Mouse (Mus musculus) NIH3T3 (cell line): ENCODE results near the gene Gk2.

Experiments used
- DNase-seq: peaks from one replicate; pipeline ENCODE4 v3.0.0-alpha.2; 2012; ENCODE audit warnings: low read depth

Gene Gk2

DNA sequence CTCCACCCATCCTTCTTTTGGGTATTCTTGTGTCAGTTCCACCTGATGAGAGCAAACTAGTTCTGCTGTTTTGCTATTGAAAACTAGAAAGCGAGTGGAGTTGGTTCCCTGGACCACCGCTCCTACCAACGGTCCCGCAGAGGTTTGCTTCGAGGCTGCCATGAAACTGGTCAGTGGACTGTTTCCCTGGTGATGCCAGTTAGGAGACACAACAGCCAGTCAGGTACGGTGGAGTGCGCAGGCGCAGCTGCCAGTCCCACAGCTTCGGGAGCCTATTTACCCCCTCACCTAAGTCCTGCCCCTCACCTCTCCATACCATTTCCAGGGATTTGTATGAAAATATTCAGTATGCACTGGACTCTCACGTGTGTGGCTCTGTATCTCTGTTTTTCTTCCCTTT, at the start of gene Gk2:
Gk2 (minus strand) TSS at position 206 of the 400 bp plus-strand sequence.
- DNase-seq = no peak

DNA sequence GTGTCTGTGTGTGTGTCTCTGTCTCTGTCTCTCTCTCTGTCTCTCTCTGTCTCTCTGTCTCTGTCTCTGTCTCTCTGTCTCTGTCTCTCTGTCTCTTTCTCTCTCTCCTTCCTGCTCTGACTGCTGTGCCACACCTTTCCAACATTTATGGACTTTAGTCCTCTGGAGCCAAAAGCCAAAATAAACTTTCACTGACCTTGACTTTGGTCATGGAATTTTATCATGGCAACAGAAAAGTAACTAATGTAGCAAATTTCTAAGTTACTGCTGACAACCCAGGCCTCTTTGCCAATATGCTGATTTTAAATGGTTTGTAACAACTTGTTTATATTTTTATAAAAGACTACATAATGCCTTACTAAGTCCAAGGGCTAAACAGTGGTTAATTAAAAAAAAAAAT, 41.2 kb upstream of the Gk2 start:
- no peak for DNase-seq

DNA sequence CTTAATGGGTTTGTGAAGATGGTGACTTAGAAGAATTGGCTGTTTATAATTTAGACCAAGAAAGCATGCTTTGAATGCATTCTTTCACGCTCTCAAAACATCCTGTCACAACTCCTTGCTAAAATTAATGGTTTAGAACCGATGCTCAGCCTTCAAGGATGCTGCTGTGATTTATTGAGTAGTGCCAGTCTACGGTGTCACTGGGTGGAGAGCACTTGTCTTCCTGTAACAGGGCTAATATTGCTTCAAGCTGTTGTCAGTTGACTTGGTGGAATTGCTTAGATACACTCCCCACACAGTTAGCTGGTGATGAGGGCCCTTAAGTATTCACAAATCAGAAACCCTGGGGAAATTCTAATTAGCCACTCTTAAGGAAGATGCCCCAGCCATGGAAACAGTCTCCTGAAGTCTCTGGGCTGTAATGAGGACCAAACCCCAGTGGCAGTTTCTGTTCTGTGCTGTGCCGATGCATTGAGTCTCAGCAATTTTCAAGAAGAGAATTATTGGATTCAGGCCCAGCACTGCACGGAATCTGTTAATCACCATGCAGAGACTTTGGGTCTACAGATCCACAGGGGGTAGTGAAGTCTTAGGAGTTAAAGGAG, 38.8 kb upstream of the Gk2 start:
- no peak for DNase-seq

DNA sequence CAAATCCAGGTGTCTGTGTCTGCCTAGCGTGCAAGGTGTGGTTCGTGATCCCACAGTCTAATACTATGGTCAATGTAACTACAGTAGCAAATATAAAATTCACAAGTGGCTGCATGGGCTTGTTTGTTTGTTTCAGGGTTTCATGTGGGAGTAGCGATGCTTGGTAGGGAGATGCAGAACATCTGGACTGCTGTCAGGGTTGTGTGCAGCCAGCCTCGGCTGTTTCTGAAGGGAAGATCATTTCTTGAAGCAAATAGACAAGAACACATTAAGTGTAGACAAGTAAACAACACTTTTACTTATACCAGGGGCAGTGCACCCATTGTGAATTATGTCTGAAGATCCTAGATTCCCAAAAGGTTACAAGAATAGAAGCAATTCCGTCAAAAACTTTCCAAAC, 36.6 kb upstream of the Gk2 start:
- DNase-seq = no peak

DNA sequence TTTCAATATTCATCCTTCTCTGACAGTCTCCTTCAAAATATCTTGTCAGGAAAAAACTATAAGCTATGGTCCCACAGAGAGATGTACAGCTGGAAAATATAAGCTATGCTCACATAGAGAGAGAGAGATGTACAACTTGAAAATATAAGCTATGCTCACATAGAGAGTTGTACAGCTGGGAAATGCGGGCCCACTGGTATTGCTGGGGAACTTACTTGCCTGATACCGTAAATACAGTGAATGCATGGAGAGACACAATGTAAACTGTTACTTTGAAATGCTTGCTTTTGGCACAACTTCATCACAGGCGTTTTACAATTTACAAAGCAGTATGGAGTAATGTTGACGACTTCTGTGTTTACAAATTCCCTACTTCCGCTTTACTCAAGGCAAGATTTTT, 29.3 kb upstream of the Gk2 start:
- DNase-seq = no peak

DNA sequence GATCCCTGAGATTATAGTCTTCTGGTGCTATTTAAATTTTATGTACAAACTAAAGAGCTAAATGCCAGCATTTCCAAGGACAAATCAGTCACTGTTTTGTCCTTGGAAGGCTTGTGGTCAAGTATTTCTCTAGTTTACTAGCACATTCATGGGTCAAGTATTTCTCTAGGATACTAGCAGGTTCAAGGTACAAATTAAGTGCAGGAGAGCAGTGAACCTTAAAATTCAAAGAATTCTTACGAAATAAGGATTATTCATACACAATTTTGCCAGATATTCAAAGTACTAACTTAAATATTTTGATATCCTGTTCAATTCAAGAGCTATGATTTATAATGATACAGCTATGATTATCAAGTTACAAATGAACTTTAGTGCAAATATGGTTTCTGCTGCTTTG, 23.2 kb upstream of the Gk2 start:
- DNase-seq = no peak

DNA sequence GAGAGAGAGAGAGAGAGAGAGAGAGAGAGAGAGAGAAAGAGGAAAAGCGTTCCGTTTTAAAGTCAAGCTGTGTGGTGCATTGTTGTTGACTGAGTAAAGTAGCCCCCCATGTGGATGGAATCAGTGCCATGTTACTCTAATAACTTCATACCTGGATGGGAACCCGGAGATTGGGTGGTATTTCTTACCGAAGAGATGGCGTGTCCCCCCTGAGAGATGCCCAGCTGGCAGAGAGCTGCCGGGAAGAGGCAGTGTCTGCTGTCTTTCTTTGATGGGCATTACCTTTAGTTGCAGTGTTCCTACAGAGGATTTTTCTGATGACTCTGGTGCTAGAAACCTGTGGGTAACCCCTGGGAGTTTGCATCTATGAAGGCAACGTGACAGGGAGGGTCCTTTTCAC, 10.4 kb upstream of the Gk2 start:
- no peak for DNase-seq

DNA sequence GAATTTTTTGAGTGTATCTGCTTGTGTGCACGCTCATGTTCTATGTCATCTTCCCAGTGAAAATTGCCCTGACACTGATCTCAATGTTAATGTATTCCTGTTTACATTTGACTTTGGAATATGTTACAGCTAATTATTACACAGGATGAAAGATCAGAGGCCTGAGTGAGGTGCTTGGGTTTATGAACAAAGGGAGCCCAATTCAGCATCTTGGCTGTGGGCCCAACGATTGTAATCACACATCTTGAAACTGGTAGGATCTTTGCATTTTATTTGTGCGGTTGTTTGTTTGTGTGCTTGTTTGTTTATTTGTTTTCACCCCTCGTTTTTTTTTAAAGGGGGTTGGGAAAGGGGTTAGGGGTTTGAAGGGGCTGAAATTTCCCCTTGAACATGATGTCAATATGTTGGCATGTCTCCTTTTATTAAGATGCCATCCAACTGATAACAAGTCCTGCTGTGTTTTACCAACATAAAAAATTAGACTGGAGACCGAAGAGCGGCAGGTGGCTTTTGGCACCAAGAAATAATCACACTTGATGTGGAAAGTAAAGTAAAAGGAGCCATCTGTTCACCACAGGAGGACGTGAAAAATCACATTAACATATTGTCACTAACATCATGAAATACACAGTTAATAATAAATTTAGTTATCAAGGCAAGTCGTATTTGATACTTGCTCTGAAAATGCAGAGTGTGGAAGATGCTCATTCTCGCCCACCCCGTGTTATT, 9.8 kb upstream of the Gk2 start:
- no peak for DNase-seq

DNA sequence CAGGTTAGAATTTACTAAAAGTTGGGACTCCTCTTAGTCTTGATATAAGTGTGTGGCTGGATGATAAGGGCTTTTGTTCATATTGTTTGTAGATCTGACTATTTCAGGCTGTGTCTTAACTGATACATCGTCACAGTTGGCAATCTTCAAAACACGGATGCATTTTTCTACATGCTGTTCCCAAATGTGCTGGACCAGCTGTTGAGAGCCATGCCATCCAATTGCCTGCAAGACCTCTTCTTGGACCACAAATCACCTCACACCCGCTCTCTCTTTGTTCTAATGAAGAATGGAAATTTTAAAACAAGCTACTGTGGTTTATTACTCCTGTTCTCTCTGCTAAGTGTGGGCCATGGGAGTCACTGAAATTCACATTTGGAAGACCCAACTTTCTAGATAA, 9.1 kb upstream of the Gk2 start:
- no peak for DNase-seq

DNA sequence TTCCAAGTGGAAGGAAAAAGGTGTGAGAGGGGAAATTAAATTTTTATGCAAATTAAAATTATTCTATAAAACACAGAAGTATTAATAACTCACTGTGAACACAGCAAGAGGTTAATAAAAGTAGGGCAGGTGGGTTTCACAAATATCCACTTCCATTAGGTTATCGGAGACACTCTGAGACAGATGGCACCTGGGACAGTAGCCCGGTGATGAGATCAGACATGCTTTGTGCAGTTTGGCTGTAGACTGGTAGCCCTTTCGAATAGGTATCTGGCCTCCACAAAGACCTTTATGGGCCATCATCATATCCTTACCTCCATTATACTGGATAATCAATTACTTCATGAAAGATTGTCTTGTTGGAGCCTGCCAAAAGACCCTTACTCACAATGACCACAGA, 6.0 kb upstream of the Gk2 start:
- no peak for DNase-seq

DNA sequence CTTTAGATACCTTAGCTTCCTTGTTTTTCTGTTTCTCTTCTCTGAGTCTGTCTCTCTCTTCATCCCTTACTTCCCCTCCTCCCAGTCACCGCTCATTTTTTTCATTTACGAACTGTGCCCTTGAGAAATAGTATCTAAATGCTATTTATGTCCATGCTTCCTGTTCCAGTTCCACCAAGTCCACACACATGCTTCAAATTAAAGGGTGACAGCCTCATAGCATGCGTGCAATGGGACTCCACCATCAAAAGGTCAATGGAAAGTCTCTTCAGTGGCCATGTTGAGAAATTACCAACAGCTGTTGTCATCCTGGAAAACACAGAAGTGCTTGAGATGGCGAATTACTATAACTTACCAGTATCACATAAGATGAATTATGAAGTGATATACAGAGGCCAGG, 5.4 kb downstream of the Gk2 start:
- DNase-seq = no peak

DNA sequence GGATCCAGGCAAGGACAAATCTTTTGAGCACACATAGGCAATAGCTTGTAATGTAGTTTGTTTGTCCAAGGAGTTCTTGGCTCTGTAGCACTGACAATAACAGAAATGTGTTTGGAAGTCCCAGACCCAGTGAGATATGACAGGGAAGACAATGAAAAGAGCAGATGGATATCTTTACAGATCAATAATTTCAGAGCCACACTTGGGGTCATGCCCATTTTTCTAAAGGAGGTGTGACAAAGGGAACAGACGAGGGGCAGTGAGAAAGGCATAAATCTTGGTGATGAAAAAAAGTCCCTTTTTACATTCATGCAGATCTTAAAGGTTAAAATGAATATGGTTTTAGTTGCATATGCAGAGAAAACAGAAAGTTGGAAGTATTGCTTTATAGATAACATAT, 12.6 kb downstream of the Gk2 start:
- no peak for DNase-seq

DNA sequence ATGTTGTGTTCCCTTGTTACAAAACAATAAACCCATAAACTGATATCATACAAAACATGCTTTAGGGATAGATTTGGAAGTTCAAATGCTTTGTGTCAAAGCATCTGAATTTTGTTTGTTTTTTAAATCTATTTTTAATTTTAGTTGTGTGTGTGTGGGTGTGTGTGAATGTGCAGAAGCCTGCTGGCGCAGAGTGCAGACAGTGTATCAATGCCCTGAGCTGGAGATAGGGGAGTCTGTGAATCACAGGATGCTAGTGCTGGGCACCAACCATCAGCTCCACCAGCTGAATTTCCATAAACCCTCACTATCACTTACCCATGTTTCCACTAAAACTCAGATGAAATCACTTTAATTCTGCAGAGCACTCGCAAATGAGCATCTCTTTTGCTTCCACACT, 24.3 kb downstream of the Gk2 start:
- no peak for DNase-seq

DNA sequence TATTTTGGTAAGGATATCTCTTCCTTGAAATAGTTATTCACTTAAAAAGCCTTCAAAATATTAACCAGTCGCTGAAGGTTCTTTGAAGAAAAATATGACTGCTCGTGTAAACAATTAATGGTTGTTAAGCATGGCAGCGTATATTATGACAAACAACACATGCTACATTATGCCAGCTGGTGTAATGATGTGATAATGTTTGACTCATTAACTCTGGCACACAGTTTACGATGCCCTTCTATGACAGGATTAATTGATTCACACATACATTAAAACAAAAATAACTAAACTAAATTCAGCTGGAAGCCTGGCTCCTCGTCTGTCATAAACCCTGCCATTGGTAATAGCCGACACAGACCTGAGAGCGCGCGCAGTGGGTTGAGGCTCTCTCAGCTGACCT, 26.8 kb downstream of the Gk2 start:
- no peak for DNase-seq

DNA sequence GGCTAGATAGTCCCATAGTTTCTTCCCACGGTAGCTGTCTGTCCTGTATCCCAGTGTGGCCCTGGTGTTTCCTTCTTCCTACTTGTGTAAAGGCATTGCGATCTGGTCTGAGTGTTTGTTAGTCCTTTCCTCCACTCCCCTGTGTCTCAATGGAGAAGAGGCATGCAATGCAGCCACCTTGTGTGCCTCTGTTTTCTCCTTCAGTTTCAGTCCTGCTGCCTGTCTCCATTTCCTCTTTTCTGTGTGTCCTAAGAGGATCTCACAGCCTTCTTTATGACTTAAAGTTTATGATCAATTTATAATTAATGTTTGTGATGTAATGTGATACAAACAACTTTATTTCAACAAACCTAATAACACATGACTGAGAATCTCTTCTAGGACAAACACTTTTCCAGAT, 35.2 kb downstream of the Gk2 start:
- no peak for DNase-seq

DNA sequence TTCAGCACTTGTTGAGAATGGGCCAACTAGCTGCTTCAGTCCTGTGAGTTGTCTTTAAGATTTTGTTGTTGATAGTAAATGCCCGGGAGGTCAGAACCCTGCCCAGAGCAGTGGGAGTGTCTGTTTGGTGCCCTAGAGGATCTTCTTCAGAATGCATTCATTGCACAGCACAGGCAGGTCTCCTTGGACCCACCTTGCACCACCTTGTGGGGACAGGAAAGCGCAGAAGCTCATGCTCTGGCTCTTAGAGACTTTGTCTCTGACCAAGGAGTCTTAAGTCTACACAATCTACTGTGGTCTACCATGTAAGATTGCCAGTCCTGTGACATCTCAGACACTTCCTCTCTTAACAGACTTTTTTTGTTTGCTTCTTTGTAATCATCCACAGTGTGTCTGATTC, 39.6 kb downstream of the Gk2 start:
- DNase-seq = no peak

DNA sequence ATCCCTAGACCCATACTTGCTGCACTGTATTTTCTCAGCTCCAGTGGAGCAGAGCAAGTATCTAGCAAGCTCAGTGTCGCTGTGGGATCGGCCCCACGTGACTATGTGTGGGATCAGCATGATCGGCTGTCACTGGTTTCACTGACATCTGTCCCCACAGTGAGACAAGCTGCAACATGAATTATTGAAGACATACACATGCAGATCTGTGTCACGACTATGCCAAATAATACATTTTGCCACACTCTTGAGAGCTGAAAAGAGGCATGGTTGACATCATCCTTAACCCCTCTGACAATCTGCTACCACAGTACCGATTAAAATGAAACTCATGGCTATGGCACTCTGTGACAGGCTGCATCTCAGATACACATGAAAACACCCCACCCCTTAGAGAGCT, 41.0 kb downstream of the Gk2 start:
- no peak for DNase-seq

DNA sequence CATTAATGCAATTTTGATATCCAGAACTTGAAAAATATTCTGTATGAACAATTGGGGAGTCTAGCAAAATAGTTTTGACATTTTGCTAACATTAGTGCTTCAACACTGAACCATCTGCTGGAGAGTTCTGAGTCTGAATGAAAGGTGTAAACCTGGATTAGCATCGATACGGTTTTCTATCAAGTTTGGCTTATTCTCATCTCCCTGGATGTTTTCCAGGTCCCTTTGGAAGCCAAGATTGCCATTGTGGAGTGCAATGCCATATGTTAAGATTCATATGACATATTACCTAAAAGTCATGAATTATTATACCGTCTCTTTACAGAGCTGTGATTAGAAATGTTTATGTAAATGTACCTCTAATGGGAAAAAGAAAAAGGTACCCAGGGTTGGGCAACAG, 43.1 kb downstream of the Gk2 start:
- no peak for DNase-seq

DNA sequence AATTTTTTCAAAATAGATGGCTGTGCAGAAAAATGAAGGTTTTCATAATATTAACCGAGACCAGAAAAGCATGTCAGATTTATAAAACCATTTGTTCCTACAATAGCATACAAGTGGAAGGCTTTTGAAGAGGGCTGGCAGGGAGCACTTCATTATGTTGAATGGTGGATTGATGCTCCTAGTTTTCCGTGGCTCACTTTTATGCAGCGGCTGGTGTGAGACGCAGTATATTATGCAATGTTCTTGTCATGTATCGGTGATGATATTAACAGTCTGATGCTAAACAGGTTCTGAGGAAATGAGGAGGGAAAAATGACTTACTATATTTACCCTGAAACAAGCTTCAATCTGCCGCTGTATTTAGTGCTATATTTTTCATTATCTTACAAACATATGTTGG, 46.6 kb downstream of the Gk2 start:
- no peak for DNase-seq

DNA sequence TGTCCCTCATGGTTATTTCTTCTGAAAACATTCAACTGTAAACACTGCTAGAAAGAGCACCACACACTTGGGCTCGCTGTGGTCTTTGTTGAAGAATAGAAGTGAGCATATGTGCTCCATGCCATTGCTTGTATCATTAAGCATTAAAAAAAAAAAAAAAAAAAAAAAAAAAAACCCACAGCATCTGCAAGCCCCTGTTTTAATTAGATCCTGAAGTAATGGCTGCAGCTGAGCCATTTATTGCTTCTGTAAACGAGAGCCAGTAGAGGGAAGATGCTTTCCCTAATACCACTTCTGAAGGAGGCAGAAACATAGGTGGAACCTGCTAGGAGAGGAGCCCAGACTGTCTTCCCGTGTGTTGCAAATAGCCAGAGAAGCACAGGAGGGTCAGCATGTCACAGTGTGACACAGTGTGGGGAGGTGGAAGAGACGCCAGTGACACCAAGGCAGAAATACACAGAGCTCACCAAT, 47.6 kb downstream of the Gk2 start:
- no peak for DNase-seq
